Mouse (Mus musculus): ENCODE results near the gene Myo3b. TPM values are rescaled to one million over a fixed set of nuclear protein-coding genes. Genes with fewer than 3 reads are reported as not detected.
A peak's percentile ranks its signal among the peaks of the same experiment; 100 is the strongest.

Gene Myo3b
- total RNA-seq, 2 experiments from 2014 or later = not detected

GRCm38 (mm10) chr2:70471861-70472620 lies 433.1 kb downstream of the Myo3b start:
- DNase-seq = peak; percentile 7

Other genes with a start within 250 kb of the Myo3b start
- gene Ccdc173, start 249.6 kb upstream of the Myo3b start, total RNA-seq (2021) = under 1 TPM; 0.43 TPM
- gene Phospho2, start 249.5 kb upstream of the Myo3b start, total RNA-seq (2021) = 10 to 100 TPM; 15.1 to 17.3 TPM
- 10 to 100 TPM; 14.1 to 19.0 TPM for gene Klhl23, start 217.2 kb upstream of the Myo3b start, total RNA-seq (2021)
- 10 to 100 TPM; 53.6 to 57.2 TPM for gene Ssb, start 177.6 kb upstream of the Myo3b start, total RNA-seq (2021)
- 10 to 100 TPM; 16.1 to 17.4 TPM for gene Mettl5, start 153.5 kb upstream of the Myo3b start, total RNA-seq (2021)
- 100 to 1,000 TPM; 151 to 165 TPM for gene Ubr3, start 141.9 kb upstream of the Myo3b start, total RNA-seq (2021)

All from gastrocnemius, postnatal 25 days (tissue).